Mouse (Mus musculus): ENCODE results near the gene Diaph2. TPM values are rescaled to one million over a fixed set of nuclear protein-coding genes. Genes with fewer than 3 reads are reported as not detected.
"Not testable (repeated sequence)": the region's sequence is repeated elsewhere in the genome, so short reads cannot be mapped to it uniquely, and the experiment has no call there.

Gene Diaph2
- polyA plus RNA-seq, 1 experiment = 7.0 TPM

DNA sequence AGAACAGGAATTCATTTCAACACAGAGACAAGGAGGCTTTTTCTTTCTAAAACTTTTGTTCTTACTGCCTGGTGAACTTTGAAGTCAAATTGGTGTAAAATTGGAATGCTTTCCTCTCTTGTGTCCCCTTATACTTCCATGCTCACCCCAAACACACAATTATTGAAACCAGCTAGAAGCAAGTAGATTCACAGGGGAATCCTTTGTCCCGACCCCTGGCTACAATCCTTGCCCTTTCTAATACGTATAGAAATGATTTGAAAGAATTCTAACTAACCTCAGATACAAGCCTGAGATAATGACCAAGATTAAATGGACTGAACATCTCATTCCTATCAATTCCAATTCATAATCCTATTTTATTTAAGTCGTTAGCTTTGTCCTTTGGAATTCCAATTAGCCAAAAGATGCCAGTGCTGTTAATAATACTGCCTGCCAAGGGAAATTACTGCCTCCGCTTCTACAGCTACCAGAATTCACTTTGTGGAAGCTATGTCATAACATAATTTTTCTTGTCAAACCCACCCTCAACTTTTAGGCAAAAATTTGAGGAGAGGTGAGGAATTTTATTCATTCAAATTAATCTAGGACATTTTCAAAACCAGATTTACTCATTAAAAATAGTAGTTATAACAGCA, 644.1 kb downstream of the Diaph2 start:
- Histone ChIP-seq H3K4me1 (ENCODE audit: control insufficient read depth, insufficient read depth, low read length) (no peaks in the 10 kb centered on the region), H3K4me3 (replicated peaks; ENCODE audit: extremely low read depth, low read depth, low read length) (no peak overlapping the region)
- DNase-seq = no peak
- TF ChIP-seq POLR2A (IDR thresholded peaks at IDR 0.05; ENCODE audit: borderline replicate concordance, extremely low read depth, low read depth, low read length) (no peak), CTCF (IDR thresholded peaks at IDR 0.05; ENCODE audit: insufficient read depth, low read length) (no peak)
- WGBS = 66% methylated on average over 4 of the region's 4 CpGs

DNA sequence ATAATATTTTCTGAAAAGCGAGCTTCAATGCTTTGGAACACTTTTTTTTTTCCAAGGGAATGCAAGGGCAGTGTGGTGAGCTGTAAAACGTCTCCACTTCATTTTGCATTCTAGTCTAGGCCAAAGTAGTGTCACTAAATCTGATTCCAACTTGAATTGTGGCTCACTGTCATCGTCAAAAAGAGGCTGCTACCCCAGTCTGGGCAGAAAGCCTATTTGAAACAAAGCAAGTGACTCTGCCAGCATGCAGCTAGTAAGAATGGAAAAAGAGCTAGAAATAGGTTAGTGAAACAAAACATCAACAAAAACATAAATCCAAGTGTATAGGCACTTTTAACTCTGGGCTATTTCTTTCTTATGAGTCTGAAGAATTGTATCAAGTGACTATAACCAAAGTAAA, 653.7 kb downstream of the Diaph2 start:
- no peak for DNase-seq

DNA sequence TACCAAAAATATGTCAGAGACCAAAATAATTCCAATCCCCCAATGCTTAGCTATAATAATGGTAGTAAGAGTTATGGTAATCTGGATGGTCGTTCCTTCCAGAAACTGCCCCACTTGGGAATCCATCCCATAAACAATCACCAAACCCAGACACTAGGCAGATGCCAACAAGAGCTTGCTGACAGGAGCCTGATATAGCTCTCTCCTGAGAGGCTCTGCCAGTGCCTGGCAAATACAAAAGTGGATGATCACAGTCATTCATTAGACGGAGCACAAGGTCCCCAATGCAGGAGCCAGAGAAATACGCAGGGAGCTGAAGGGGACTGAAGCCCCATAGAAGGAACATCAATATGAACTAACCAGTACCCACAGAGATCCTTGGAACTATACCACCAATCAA, 657.9 kb downstream of the Diaph2 start:
- WGBS = 80% methylated on average over 3 of the region's 3 CpGs
- DNase-seq; H3K4me3 ChIP-seq (replicated peaks; ENCODE audit: extremely low read depth, low read depth, low read length); H3K4me1 ChIP-seq (ENCODE audit: control insufficient read depth, insufficient read depth, low read length): not testable (repeated sequence)

More for the DNA sequence above, 653.7 kb downstream of the Diaph2 start:
- 37% methylated on average over 3 of the region's 3 CpGs for whole genome bisulfite sequencing
- no peak overlapping the region for H3K4me3 ChIP-seq (replicated peaks; ENCODE audit: extremely low read depth, low read depth, low read length)
- TF ChIP-seq POLR2A (IDR thresholded peaks at IDR 0.05; ENCODE audit: borderline replicate concordance, extremely low read depth, low read depth, low read length) (no peak), CTCF (IDR thresholded peaks at IDR 0.05; ENCODE audit: insufficient read depth, low read length) (no peak)
- no peaks in the 10 kb centered on the region for H3K4me1 ChIP-seq (ENCODE audit: control insufficient read depth, insufficient read depth, low read length)

DNA sequence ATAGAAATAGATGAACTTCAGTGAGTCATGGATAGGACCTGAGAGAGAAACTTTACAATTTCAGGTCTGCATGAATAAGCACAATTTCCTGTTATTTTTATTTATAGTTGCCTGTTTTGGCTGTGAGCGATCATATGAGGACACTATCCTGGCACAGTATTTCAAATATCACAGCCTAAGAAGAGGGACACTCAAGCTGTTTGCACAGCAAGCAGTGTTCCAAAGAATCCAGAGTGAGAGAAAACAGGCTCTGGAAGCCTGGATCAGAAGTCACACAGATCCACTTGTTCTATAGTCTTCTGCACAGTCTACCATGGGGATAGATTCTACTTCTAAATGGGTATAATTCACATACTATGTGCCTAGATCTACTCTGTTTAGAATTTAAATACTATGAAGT, 659.4 kb downstream of the Diaph2 start:
- TF ChIP-seq CTCF (IDR thresholded peaks at IDR 0.05; ENCODE audit: insufficient read depth, low read length) (no peak), POLR2A (IDR thresholded peaks at IDR 0.05; ENCODE audit: borderline replicate concordance, extremely low read depth, low read depth, low read length) (no peak)
- no peaks in the 10 kb centered on the region for H3K4me1 ChIP-seq (ENCODE audit: control insufficient read depth, insufficient read depth, low read length)
- WGBS = 69% methylated on average over 1 of the region's 1 CpGs
- H3K4me3 ChIP-seq (replicated peaks; ENCODE audit: extremely low read depth, low read depth, low read length) = no peak overlapping the region
- DNase-seq = no peak

DNA sequence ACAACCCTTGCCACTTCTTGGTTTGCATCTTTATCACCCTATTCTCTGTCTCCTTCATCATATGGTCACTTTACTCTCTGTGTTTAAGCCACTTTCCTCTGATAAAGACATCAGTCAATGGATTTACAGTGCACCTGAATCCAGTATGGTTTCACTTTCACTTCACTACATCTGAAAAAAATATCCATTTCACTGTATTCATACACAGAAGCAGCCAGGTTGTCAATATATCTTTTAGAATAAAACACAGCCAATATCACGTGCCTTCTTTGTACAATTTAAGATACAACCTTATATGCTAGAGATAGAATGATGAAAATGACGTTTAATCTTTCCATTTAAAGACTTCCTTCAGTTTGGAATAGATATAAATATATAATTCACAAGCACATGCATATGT, 673.6 kb downstream of the Diaph2 start:
- TF ChIP-seq POLR2A (IDR thresholded peaks at IDR 0.05; ENCODE audit: borderline replicate concordance, extremely low read depth, low read depth, low read length) (no peak), CTCF (IDR thresholded peaks at IDR 0.05; ENCODE audit: insufficient read depth, low read length) (no peak)
- no peak overlapping the region for H3K4me3 ChIP-seq (replicated peaks; ENCODE audit: extremely low read depth, low read depth, low read length)
- H3K4me1 ChIP-seq (ENCODE audit: control insufficient read depth, insufficient read depth, low read length) = no peaks in the 10 kb centered on the region
- WGBS = 55% methylated on average over 2 of the region's 2 CpGs
- no peak for DNase-seq

DNA sequence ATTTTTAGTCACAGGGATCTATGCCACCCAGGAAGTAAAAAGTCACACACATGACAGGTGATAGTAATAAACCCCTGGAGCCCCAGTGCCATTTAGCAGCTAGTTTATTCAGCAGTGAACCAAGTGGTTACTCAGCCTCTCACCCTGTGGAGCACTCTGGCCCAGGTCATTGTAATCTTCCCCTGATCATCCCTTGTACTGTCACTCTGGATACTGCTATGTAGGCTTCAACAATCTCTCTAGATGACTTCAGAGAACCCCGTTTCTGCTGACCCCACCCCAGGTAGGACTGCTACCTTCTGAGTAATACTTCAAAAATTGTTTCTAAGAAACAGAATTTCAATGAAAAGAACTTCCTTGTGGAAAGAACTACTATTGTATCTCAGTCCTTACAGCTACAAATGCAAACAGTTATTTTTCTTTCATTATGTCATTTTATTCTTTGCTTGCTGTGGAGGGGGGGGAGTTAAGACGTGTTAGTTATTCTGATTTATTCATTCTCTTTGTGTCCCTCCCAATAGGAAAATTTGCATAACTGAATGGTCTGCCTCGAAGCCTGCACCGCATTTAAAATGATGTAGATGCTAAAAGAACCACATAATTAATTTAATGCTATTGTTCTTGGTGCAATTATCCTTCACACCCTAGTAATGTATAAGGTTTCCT, 702.4 kb downstream of the Diaph2 start:
- TF ChIP-seq CTCF (IDR thresholded peaks at IDR 0.05; ENCODE audit: insufficient read depth, low read length) = no peak
- TF ChIP-seq POLR2A (IDR thresholded peaks at IDR 0.05; ENCODE audit: borderline replicate concordance, extremely low read depth, low read depth, low read length) = no peak
- Histone ChIP-seq H3K4me3 (replicated peaks; ENCODE audit: extremely low read depth, low read depth, low read length) (no peak overlapping the region), H3K4me1 (ENCODE audit: control insufficient read depth, insufficient read depth, low read length) (no peaks in the 10 kb centered on the region)
- 63% methylated on average over 4 of the region's 4 CpGs for WGBS
- DNase-seq = no peak

DNA sequence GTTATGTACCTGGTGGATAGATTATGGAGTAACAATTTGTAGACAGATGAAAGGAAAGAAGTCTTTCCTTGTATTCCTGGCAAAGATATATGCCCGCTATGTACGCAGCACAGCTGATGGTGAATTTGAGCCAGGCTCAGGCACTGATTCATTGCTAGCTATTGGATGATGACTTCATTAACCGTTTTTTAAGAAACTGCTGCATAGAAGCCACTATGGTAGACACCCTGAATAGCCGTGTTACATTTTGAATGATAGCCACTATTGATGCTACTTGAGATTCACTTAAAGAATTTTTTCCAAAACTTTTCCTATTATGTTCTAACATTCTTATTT, 702.9 kb downstream of the Diaph2 start:
- H3K4me3 ChIP-seq (replicated peaks; ENCODE audit: extremely low read depth, low read depth, low read length) = no peak overlapping the region
- TF ChIP-seq POLR2A (IDR thresholded peaks at IDR 0.05; ENCODE audit: borderline replicate concordance, extremely low read depth, low read depth, low read length) (no peak), CTCF (IDR thresholded peaks at IDR 0.05; ENCODE audit: insufficient read depth, low read length) (no peak)
- DNase-seq = no peak
- H3K4me1 ChIP-seq (ENCODE audit: control insufficient read depth, insufficient read depth, low read length) = no peaks in the 10 kb centered on the region
- WGBS = 85% methylated on average over 4 of the region's 4 CpGs

DNA sequence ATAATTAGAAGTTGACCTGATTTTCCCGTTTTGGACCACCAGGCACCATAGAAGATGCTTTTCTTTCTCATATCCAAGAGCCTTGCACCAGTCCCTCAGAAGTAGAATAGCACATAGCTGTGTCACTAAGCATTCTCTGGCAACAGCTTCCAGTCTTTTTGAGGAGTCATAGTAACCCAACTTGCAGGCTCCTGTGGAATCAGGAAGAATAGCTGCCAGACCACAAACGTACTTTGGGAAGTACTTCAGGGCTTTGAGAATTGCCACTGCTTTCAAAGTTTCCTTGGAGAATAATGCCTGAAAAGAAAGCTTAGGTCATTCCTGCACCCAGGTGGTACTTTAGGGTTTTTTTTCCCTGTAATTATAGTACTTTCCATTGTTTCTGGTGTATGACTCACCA, 723.6 kb downstream of the Diaph2 start:
- 28% methylated on average over 2 of the region's 2 CpGs for WGBS
- no peak for DNase-seq
- Histone ChIP-seq H3K4me3 (replicated peaks; ENCODE audit: extremely low read depth, low read depth, low read length) (no peak overlapping the region), H3K4me1 (ENCODE audit: control insufficient read depth, insufficient read depth, low read length) (no peaks in the 10 kb centered on the region)
- TF ChIP-seq CTCF (IDR thresholded peaks at IDR 0.05; ENCODE audit: insufficient read depth, low read length) = no peak
- no peak for TF ChIP-seq POLR2A (IDR thresholded peaks at IDR 0.05; ENCODE audit: borderline replicate concordance, extremely low read depth, low read depth, low read length)

DNA sequence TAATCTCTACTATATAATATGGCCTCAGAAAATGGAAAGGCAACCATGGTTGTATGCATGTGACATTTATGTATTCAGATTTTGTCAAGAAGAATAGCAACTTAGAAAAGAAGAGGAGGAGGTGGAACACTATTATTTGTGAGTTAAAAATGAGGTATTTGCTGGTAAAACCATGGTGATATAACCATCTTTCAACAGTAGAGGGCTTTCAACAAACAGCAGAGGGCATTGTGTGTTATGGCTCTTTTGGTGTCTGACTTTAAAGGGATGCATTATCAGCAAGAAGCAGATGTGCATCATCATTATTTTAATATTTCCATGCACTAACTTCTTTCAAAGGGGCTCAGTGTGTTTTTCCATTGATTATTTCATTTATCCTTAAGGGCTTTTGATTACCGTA, 731.3 kb downstream of the Diaph2 start:
- TF ChIP-seq POLR2A (IDR thresholded peaks at IDR 0.05; ENCODE audit: borderline replicate concordance, extremely low read depth, low read depth, low read length) (no peak), CTCF (IDR thresholded peaks at IDR 0.05; ENCODE audit: insufficient read depth, low read length) (no peak)
- Histone ChIP-seq H3K4me3 (replicated peaks; ENCODE audit: extremely low read depth, low read depth, low read length) (no peak overlapping the region), H3K4me1 (ENCODE audit: control insufficient read depth, insufficient read depth, low read length) (no peaks in the 10 kb centered on the region)
- 98% methylated on average over 1 of the region's 1 CpGs for WGBS
- DNase-seq = no peak

DNA sequence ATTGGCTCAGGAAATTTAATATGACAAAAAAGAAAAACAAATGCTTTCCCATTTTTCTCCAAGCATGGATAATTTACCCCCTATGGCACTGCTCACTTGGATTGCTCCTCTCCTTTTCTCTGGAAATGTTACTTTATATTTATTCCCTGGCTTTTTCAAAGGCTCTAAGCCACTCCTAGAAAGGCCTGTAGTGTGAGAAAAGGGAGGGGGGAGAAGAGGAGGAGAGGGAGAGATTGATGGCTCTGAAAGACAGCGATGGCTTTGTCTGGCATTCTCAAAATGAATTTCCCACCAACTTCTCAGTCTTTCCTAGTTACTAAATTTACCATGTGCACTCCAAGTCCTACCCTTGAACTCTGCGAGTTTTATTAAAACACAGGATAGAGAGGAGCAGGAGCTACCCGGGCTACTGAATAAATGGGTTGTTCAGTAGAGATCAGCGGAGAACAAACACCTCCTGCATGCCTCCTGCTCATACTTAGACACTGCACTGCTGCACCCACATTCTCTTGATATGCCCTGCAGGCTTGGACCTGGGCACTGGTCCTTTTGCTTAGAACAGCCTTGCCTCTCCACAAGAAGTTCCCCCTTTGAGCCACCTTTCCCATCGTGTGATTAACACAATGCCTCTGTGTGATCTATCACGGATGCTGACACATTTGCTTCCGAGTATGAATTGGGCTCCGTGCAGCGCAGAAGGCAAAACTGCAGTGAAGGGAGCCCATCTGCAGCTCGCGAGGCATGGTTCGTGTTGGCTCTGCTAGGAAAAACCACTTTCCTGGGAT, 753.3 kb downstream of the Diaph2 start:
- 71% methylated on average over 12 of the region's 12 CpGs for WGBS
- no peak for DNase-seq
- no peaks in the 10 kb centered on the region for H3K4me1 ChIP-seq (ENCODE audit: control insufficient read depth, insufficient read depth, low read length)
- TF ChIP-seq CTCF (IDR thresholded peaks at IDR 0.05; ENCODE audit: insufficient read depth, low read length) (no peak), POLR2A (IDR thresholded peaks at IDR 0.05; ENCODE audit: borderline replicate concordance, extremely low read depth, low read depth, low read length) (no peak)
- H3K4me3 ChIP-seq (replicated peaks; ENCODE audit: extremely low read depth, low read depth, low read length) = no peak overlapping the region
